Mouse (Mus musculus): ENCODE measurements around the gene Sfi1. TPM values are rescaled to one million over a fixed set of nuclear protein-coding genes. Genes with fewer than 3 reads are reported as not detected.
"Not testable (repeated sequence)": the region's sequence is repeated elsewhere in the genome, so short reads cannot be mapped to it uniquely, and the experiment has no call there.

The Sfi1 gene
- polyA plus RNA-seq, 1 experiment: 25.5 TPM

DNA sequence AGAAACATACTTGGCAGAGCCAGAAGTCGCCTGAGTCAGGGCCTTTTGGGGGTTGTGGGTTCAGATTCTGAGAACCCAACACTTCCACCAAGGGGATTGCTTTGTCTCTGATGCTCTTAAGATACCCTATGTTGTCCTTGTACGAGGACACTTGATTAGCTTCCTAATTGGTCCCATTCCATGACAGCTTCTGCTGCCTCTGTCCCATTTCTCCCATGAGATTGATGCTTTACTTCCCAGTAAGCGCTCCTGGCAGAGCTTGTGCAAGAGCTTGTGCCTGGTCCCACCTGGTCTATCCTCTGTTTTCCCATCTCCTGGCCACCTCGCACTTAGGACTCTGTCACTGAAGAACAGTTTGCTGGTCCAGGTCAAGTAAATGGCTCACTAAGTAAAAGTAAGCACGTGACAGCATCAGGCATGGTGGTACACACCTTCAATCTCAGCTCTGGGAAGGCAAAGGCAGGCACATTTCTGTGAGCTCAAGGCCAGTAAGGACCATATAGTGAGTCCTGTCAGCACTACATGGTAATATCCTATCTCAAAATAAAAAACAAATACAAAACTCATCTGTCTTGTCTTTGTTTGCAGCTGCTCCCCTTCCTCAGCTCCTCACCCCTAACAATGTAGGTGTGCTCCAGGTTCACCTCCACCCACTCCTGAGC, 30.9 kb downstream of the Sfi1 start:
- DNase-seq (ENCODE audit: low read depth): not testable (repeated sequence)

DNA sequence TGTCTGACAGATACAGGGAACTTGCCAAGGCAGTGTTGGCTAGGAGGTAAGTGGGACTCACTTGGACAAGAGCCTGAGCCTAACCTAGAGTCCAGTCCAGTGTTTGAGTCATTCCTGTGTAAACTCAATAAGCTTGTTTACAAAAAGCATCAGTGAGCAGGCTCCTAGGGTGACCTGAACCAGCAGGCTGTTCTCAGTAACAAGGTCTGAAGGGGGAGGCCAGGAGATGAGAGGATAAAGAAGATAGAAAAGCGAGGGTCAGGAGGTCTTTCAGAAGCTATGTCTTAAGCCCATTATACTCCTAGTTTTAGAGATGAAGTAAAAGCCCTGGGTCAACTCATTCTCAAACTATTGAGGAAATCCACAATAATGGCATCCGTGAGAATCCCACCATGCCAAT, 31.9 kb downstream of the Sfi1 start:
- not testable (repeated sequence) for DNase-seq (ENCODE audit: low read depth)

DNA sequence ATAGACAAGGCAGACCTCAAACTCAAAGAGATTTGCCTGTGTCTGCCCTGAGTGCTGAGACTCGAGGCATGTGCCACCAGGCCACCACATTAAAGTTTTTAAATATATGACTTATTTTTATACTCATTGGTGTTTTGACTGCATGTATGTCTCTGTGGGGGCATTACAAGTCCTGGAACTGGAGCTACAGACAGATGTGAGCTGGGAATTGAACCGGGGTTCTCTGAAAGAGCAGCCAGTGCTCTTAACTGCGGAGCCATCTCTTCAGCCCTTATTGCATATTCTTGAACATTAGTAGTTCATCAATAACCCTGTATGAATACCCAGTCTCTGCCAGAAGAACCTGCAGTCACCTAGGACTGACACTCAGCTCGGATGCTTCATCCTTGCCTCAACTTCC, 34.5 kb downstream of the Sfi1 start:
- not testable (repeated sequence) for DNase-seq (ENCODE audit: low read depth)

DNA sequence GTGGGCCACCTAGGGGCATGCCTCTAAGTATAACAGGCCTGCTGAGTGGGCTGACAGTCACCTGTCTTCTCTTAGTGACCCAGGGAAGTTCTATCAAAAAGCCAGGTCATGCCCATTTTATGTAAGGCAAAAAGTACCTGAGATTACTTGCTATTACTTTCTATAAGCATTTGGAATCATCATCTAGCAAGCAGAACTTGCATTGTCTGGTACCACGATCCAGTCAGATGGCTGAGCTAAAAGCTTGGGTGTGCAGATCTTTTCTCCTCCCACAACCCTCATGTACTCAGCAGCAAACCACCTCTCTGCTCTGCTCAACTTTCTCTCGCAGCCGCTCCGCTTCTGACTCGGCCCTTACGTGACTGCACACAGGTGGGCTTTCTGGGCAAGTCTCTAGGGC, 35.3 kb downstream of the Sfi1 start:
- DNase-seq (ENCODE audit: low read depth): not testable (repeated sequence)

DNA sequence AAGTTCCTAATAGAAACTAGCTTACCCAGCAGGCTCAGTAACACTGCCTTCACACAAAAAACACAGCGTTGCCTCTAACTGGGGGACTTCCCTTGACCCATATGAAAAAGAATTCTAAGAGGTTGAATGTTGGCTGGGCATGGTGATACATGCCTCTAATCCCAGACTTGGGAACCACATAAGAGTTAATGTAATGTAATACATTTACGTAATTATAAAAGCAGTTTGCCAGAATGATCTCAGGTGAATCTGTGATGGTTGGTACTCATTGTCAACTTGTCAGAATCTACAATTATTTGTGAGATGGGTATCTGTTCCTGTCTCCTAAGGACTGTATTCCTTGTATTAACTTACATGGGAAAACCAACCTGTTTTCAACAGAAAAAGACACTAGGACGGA, 36.3 kb downstream of the Sfi1 start:
- not testable (repeated sequence) for DNase-seq (ENCODE audit: low read depth)

DNA sequence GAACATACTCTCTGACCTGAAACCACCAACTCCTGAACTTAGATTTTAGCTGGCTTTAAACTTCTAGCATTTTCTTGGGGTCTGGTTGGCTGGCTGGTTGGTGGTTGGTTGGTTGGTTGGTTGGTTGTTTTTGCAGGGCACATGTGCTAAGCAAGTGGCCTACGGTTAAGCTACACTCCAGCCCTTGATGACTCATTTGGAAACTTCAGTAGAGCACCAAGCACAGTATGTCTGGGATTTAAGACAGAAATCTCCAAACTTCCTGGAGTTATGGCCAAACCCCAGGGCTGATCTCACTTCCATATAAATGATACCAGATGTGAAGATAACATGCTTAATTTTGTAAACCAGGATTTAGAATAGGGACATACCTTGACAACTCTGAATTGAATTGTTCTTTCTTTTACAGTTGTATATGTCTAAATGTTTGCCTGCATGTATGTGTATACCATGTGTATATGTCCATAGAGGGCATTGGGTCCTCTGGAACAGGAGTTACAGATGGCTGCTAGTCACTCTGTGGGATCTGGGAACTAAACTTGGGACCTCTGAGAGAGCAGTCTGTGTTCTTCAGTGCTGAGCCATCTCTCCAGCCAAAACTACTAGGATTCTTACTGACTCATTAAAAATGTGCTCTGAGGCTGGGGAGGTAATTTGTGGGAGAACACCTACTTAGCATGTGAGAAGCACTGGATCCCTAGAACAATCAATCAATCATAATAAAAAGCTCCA, 39.4 kb downstream of the Sfi1 start:
- DNase-seq (ENCODE audit: low read depth): peak; percentile 17

DNA sequence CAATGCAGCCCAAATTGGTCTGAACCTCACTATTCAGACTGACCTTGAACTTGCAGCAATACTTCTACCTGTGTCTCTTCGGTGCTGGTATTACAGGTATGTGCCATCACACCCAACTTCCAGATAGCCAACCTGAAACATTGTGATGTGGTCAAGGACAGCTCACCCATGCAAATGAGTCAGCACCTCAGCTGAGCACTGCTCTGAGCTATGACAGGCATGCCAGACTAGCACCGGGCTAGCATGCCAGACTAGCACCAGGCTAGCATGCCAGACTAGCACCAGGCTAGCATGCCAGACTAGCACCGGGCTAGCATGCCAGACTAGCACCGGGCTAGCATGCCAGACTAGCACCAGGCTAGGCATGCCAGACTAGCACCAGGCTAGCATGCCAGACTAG, 41.9 kb downstream of the Sfi1 start:
- DNase-seq (ENCODE audit: low read depth): not testable (repeated sequence)

DNA sequence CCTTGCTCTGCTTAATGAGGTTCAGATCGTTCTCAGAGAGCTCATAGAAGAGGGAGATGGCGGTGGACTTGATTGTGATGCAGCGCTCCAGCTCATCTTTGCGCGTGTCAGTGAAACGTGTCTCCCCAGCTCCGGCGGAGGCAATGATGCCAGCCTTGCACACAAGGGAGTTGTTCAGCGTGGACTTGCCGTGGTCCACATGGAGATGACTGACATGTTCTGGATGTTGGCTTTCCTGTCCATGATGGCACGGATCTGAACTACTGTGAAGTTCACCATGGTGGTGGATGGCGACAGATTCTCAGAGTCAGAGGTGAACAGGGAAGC, 42.6 kb downstream of the Sfi1 start:
- not testable (repeated sequence) for DNase-seq (ENCODE audit: low read depth)

DNA sequence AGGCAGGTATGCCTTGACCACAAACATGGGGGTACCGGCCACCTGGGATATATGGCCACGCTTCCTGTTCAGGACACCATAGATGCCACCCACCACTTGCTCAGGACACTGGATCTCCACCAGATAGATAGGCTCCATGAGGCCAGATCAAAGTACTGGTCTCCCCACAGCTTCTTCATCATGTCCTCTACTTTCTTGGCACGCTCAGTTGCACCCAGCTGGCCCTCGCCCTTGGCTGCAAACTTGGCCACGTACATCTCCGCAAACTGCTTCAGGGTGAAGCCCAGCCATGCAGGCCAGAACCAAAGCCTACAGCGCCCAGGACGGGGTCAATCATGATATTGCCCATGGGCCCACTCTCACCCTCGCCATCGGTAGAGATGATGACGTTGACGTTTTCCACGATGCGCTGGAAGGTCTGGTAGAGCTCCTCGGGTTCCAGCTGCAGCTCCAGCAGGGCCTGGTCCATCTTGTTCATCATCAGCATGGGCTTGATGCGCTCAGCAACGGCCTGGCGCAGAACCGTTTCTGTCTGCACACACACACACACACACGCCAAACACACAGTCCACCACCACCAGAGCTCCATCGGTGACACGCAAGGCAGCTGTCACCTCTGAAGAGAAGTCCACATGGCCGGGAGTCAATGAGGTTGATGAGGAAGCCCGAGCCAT, 43.1 kb downstream of the Sfi1 start:
- not testable (repeated sequence) for DNase-seq (ENCODE audit: low read depth)

DNA sequence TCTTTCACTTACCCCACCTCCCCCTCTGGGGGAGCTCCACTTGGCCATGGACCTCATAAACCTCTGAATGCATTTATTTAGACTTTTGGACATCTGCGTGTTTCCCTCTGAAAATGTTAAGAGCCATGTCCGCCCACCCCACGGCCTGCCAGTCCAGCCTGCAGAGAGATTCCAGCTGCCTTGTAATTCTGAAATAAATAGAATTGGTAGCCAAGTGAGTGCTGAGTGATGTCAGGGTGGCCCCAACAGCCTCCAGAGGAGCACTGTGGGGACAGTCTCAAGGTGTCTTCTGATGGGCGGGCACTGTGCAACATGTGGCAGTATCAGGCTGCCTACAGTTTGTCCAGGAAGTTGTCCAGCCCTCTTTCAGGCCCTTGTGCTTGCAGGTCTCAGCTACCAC, 43.8 kb downstream of the Sfi1 start:
- not testable (repeated sequence) for DNase-seq (ENCODE audit: low read depth)

DNA sequence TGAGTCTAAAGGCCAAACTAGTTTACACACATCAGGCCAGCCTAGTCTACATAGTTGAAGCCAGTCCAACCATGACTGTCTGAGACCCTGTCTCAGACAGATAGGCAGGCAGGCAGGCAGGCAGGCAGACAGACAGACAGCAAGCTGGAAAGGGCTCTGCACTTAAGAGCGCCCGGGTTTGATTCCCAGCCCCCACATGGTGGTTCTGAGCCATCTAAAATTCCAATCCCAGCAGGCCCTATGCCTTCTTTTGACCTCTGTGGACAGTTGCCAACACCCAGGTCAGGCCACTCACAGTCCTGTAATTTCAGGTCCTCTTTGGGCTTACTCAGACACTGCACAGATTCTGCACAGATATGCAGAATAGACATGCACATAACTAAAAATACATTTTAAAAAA, 46.5 kb downstream of the Sfi1 start:
- DNase-seq (ENCODE audit: low read depth): not testable (repeated sequence)

DNA sequence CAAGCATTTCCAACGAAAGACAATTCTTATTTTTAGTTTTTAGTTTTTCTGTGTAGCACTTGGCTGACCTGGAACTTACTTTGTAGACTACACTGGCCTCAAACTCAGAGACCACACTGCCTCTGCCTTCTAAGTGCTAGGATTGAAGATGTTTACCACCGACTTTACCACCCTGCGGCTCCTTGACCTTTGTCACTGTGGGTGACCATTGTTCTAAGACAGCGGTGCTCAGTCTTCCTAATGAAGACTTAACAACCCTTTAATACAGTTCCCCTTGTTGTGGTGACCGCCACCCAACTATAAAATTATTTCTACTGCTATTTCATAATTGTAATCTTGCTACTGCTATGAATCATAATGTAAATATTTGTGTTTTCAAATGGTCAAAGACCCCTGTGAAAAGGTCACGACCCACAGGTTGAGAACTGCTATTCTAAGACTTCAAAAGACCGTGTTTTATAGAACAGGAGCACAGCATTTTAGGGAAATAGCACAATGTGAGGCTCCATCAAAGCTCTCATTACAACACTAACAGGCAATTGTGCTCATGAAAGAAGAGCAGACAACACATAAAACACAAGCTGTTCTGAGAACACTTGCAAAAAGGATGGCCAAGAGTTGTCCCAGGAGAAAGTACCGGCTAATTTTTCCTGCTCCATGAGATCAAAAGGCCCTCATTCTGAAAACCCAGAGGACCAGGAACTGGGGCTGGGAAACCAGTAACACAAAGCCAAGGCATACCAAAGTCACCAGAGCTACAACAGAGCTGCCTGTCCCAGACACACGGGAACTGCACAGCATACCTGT, 47.7 kb downstream of the Sfi1 start:
- DNase-seq (ENCODE audit: low read depth): not testable (repeated sequence)

DNA sequence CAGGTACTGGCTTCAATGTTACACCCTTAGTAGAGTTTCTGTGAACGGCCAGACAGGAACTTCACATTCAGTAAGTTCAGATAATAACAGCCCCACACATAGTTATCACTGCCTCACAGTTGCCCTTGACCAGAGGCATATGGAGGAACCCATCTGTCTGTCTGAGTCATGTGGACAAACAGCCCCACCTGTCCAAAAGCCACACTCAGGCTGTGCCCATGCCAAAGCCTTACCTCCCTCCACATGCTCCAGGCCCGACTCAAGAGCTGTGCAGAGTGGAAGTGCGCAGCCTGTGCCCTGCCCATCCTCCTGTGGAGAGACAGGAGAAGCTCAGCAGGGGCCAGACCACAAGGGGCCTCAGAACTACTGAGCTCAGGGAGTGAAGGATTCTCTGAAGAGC, 49.3 kb downstream of the Sfi1 start:
- DNase-seq (ENCODE audit: low read depth): not testable (repeated sequence)

DNA sequence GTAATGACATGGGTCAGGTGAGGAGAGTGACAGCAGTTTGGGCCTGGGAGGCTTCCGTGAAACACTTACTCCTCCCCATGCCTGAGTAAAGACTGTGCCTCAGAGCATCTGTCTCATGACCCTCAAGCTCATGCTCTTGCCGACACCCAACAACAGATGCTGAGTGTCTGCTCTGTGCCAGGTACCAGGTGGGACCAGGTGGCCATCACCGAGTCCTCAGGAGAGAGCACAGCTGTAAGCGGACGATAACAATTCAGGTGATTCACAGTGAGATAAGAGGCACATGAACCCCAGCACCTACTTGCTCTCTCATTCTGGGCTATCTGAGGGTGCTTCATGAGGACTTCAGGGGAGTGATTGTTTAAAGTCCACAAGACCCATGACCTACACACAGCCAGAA, 50.9 kb downstream of the Sfi1 start:
- not testable (repeated sequence) for DNase-seq (ENCODE audit: low read depth)

DNA sequence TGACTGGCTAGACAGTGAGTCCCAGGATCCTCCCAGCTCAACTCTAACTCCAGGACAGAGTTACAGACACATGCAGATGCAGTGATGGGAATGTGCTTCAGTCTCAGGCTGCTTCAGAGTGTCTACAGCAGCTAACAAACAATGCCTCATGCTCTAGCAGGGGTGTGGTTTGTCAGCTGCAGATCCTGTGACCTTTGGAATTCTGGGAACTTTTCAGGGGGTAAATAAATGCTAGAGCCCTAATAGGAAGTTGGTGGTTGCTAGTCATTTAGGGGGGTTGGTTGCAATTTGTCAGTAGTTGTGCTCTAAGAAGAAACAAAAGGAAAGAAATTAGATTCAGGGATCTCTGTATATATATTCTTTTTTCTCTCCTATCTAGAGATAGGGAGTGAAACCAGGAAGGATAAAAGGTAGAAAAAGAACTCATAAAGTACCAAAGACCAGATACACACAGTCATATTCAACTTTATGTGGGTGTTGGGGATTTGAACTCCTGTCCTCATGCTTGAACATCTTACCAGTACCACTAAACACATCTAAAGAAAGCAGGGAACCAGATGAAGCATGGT, 52.2 kb downstream of the Sfi1 start:
- DNase-seq (ENCODE audit: low read depth): not testable (repeated sequence)

DNA sequence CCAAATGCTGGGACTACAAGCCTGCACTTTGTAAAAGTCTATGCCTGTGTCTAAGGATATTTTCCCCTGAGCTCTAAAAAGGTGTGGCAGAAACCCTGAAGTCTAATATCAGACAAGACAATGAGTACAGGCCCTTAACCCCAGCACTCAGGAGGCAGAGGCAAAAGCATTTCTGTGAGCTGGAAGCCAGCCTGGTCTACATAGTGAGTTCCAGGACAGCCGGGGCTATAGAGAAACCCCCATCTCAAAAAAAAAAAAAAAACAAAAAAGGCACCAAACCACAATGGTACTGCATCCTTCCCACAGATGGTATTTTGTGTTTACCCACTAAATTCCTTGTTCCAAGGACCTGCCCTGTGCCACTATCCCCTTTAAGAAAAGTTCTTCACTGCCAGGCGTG, 54.9 kb downstream of the Sfi1 start:
- DNase-seq (ENCODE audit: low read depth): not testable (repeated sequence)

DNA sequence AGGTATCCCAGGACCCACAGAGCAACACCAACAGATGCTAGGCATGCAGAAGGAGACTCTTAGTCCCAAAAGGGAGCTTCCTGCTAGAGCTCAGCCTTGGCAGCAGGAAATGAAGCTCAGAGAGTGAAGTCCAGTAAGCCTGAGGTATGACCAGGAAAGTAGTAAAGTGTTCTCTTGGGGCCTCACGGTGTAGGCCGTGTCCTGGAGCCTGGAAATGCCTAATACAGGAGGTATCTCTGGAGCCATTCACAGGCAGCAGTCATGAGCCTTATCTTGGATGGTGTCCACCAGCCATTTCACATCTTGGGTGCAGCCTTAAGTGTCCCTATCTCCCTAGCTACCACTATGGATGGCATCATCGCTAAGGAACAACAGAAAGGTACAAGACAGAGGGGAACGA, 56.0 kb downstream of the Sfi1 start:
- DNase-seq (ENCODE audit: low read depth): not testable (repeated sequence)

DNA sequence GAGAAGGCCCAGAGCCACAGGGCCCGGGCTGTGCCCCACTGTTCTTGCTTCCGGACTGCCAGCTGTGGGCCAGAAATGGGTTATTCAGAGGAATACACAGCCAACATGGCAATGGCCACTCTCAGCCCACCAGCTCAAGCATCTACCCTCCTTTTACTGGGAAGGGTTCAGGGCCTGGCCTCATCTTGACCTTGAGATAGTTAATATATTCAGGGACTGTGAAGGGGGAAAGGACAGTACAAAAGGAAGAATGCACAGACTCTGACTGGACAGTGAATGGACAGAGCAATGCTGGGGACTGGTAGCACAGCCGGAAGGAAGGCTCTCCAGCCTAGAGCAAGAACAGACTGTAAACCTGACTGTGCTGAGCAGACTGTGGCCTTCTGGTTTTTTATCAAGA, 57.3 kb downstream of the Sfi1 start:
- DNase-seq (ENCODE audit: low read depth): not testable (repeated sequence)

DNA sequence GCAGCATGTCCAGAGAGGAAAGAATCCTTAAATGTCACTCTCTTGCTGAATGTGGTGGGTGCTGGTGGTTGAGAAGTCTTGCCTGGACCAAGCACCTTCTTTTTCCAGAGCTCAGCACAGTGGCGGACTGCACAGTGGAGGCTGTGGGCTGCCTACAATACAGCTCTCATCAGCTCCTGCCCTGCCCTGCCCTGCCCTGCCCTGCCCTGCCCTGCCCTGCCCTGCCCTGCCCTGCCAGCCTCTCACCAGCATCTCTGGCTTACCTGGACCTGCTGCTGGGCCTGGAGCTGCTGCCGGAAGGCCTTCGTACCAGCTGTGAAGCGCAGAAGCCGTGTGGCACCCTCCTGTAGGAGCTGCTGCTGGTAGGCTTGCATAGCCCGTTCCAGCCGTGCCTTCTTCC, 57.9 kb downstream of the Sfi1 start:
- DNase-seq (ENCODE audit: low read depth): not testable (repeated sequence)

DNA sequence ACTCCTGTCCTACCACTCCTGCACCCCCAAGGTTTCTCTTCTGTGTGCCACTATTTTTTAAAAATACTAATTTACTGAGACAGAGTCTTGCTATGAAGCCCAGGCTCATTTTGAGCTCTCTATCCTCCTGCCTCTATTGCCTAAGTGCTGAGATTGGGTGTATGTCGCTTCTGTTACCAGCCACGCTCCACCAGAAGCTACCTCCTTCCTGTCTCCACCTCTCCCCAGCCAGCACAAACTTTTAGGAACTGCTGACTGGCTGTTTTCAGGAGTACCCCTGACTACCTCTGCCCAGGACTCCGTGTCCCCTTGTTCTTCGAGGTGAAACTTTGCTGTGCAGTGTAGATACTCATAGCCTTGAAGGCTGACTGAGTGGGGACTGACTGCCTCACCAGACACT, 59.9 kb downstream of the Sfi1 start:
- DNase-seq (ENCODE audit: low read depth): not testable (repeated sequence)

DNA sequence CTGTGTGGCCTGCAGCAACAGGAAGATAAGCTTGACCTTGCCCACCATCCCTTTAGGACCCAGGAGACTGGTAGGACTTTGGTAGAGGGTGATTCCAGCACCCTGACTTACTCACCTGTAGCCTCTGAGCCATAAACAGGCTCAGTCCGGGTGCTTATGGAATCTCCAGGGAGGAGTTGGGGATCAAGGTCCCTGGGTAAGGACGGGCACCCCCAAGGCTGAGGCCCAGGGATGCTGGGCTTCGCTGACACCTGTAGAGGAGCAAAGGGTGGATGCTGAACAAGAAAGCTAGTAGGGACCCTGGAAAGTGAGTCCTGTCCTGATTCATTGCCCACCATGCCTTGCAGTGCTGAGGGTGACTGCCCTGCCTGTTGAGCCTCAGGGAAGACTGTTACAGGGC, 60.3 kb downstream of the Sfi1 start:
- not testable (repeated sequence) for DNase-seq (ENCODE audit: low read depth)

Measured in brain, embryonic 14.5 days (tissue).